Mouse (Mus musculus) mammary gland, adult 2 months (tissue): Measurements from ENCODE around the gene Vmn1r138. TPM values are rescaled to one million over a fixed set of nuclear protein-coding genes. Genes with fewer than 3 reads are reported as not detected.

ENCODE experiments used
- polyA plus RNA-seq: library from polyadenylated mRNA; depleted of rRNA; stranded (reverse); fragments of >200 nt; gene quantifications from 2 replicates; pipeline ENCODE4 v1.2.3, GENCODE M21; 2012; ENCODE audit warnings: low replicate concordance; rRNA removed

Gene Vmn1r138
- polyA plus RNA-seq: not detected in 2 replicates

DNA sequence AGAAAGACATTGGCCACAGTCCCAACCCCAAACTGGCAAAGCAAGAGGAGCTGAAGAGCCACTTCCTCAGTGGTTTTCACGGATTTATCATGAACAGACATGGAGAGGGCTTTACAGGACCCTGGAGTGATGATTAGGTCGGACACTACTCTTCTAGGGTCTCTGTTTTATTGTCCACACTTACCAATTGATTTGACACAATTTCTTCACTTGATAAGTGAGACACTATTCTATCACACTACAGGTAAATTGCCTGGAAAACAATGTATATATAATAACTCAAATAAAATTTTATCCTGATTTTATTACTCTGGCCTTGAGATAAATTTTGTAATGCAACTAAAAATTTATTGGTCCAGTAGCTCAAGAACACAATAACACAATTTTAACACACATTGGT lies at the start of gene Vmn1r138:
Gene Vmn1r138, minus strand, starts transcription at position 101 of the 400 bp plus-strand sequence.

GRCm38 (mm10) chr7:22068757-22069156 lies 40.1 kb upstream of the Vmn1r138 start, which contains the start of gene Vmn1r139:
TSS of gene Vmn1r139 (plus strand) at chr7:22069057.

DNA sequence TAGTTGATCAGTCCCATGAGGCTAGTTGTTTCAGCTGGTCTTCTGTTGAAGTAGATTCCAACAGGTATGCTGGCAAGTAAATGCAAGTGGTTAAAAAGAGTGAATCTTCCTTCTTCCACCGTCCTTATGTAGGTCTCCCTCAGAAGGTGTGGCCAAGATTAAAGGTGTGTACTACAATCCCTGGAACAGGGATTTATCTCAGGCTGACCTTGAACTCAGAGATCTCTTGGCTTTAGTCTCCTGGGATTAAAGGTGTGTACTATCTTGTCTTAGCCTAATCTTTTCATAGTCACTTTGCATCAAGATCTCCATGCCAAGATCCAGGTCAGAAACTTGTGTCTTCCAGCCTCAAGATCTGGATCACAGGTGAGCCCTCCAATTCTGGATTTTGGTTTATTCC lies 27.5 kb upstream of the Vmn1r138 start, which contains the start of gene Gm6176:
Gene Gm6176, minus strand, starts transcription at position 101 of the 400 bp plus-strand sequence.

DNA sequence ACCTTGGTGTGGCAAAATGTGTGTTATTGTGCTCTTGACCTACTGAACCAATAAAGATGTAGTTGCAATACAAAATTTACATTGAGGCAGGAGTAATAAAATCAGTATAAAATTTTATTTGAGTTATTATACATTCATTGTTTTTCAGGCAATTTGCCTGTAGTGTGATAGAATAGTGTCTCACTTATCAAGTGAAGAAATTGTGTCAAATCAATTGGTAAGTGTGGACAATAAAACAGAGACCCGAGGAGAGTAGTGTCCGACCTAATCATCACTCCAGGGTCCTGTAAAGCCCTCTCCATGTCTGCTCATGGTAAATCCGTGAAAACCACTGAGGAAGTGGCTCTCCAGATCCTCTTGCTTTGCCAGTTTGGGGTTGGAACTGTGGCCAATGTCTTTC lies 34.4 kb downstream of the Vmn1r138 start, which contains the start of gene Vmn1r137:
Gene Vmn1r137, plus strand, starts transcription at position 301 of the 400 bp plus-strand sequence.

Other genes with a start within 250 kb of the Vmn1r138 start
- not detected in 2 replicates for gene Gm4177, start 232.2 kb downstream of the Vmn1r138 start, polyA plus RNA-seq
- not detected in 2 replicates for gene Vmn1r135, start 196.5 kb downstream of the Vmn1r138 start, polyA plus RNA-seq
- not detected in 2 replicates for gene Gm5725, start 184.6 kb downstream of the Vmn1r138 start, polyA plus RNA-seq
- not detected in 2 replicates for gene Gm5891, start 107.6 kb downstream of the Vmn1r138 start, polyA plus RNA-seq
- not detected in 2 replicates for gene Vmn1r137, start 34.3 kb downstream of the Vmn1r138 start, polyA plus RNA-seq
- not detected in 2 replicates for gene Gm6176, start 27.4 kb upstream of the Vmn1r138 start, polyA plus RNA-seq
- gene Vmn1r139, start 40.2 kb upstream of the Vmn1r138 start, polyA plus RNA-seq: not detected in 2 replicates
- not detected in 2 replicates for gene Gm16451, start 89.3 kb upstream of the Vmn1r138 start, polyA plus RNA-seq
- gene Gm10666, start 105.8 kb upstream of the Vmn1r138 start, polyA plus RNA-seq: not detected in 2 replicates
- not detected in 2 replicates for gene Vmn1r142, start 135.1 kb upstream of the Vmn1r138 start, polyA plus RNA-seq
- gene Vmn1r143, start 160.5 kb upstream of the Vmn1r138 start, polyA plus RNA-seq: not detected in 2 replicates
- gene Gm8653, start 172.4 kb upstream of the Vmn1r138 start, polyA plus RNA-seq: not detected in 2 replicates
- not detected in 2 replicates for gene Gm8453, start 200.6 kb upstream of the Vmn1r138 start, polyA plus RNA-seq